Mouse (Mus musculus) cerebellum, adult 2 months (tissue): ENCODE measurements around the gene Frmd4a. TPM values are rescaled to one million over a fixed set of nuclear protein-coding genes. Genes with fewer than 3 reads are reported as not detected.

Experiments
- DNase-seq, 2 experiments: peaks; one replicate each; pipeline ENCODE4 v3.0.0; 2021
- H3K27ac ChIP-seq: fragments of 200-500 bp; 2 replicates; pipeline ENCODE4 v1.5.1; 2012; ENCODE audit warnings: low read length, control low read depth, inconsistent platforms; ENCODE audit not compliant: insufficient read depth
- H3K27me3 ChIP-seq: fragments of 200-500 bp; 2 replicates; pipeline ENCODE4 v1.6.1; 2012; ENCODE audit warnings: inconsistent platforms, mild to moderate bottlenecking, low read length, moderate library complexity; ENCODE audit not compliant: control insufficient read depth, insufficient read depth
- H3K4me1 ChIP-seq: fragments of 200-500 bp; 2 replicates; pipeline ENCODE4 v1.6.1; 2011; ENCODE audit warnings: low read length; ENCODE audit not compliant: control insufficient read depth, insufficient read depth
- H3K4me3 ChIP-seq: fragments of 200-500 bp; replicated peaks from 2 replicates; pipeline ENCODE3; 2011; ENCODE audit warnings: mild to moderate bottlenecking, low read depth, low read length, control low read depth; ENCODE audit not compliant: insufficient read depth
- CTCF ChIP-seq: fragments of 200-500 bp; IDR thresholded peaks from 2 replicates; pipeline ENCODE4 v1.5.1; 2011; ENCODE audit warnings: low read depth, mild to moderate bottlenecking, control low read depth, low read length, moderate library complexity, borderline replicate concordance; ENCODE audit not compliant: insufficient read depth
- POLR2A ChIP-seq: fragments of 200-500 bp; IDR thresholded peaks from 2 replicates; pipeline ENCODE4 v1.6.1; 2011; ENCODE audit warnings: low read length, control low read depth, borderline replicate concordance; ENCODE audit not compliant: insufficient read depth
- WGBS: fragments of 180-500 bp; shearing (Covaris S2); methylation state at CpG from one replicate; pipeline ENCODE4 v1.1.7; 2018; 5-methylcytosine and 5-hydroxymethylcytosine counted together
- polyA plus RNA-seq: library from polyadenylated mRNA; depleted of rRNA; stranded (reverse); fragments of >200 nt; gene quantifications from 2 replicates; pipeline ENCODE4 v1.2.3, GENCODE M21; 2012

The Frmd4a gene
- polyA plus RNA-seq, 1 experiment = 33.6 TPM

- Histone ChIP-seq H3K4me3 (no peak overlapping the region), H3K27ac (no peak overlapping the region), H3K4me1 (no peaks in the 10 kb centered on the region), H3K27me3 (no peaks in the 10 kb centered on the region)
- no peak for DNase-seq
- TF ChIP-seq CTCF (no peak), POLR2A (no peak)
- 93% methylated on average over 10 of the region's 10 CpGs for WGBS
These were observed 612.8 kb downstream of the Frmd4a start for GRCm38 (mm10) chr2:4630197-4630835.

DNA sequence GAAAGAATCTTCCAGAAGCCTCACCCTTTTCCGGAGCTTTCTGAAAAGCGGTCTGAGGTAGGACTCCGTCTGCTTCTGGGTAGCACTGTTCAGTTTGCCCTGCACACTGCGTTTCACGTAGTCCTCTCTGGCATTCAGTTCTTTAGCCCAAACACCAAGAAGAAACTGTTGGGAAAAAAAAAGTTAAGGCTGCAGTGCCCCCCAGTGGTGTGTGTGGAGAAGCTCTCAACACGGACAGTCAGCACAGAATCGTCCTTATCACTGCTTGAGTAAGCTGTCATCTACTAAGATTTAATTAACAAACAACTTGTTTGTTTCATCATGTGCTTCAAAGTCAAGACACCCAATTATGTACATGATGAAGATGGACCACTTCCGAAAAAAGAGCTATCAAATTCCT lies 618.3 kb downstream of the Frmd4a start:
- H3K27me3 ChIP-seq = no peaks in the 10 kb centered on the region
- 68% methylated on average over 8 of the region's 8 CpGs for WGBS
- H3K4me3 ChIP-seq = no peak overlapping the region
- no peak overlapping the region for H3K27ac ChIP-seq
- TF ChIP-seq POLR2A = no peak
- peak; percentile 48 for TF ChIP-seq CTCF
- no peak for DNase-seq
- no peaks in the 10 kb centered on the region for H3K4me1 ChIP-seq

GRCm38 (mm10) chr2:4636656-4637055 lies 619.1 kb downstream of the Frmd4a start:
- WGBS = 83% methylated on average over 7 of the region's 7 CpGs
- H3K27ac ChIP-seq = no peak overlapping the region
- no peak for TF ChIP-seq CTCF
- no peak for TF ChIP-seq POLR2A
- no peak for DNase-seq
- no peaks in the 10 kb centered on the region for H3K4me1 ChIP-seq
- H3K4me3 ChIP-seq = no peak overlapping the region
- H3K27me3 ChIP-seq = no peaks in the 10 kb centered on the region

GRCm38 (mm10) chr2:4638189-4638588 lies 620.7 kb downstream of the Frmd4a start:
- Histone ChIP-seq H3K4me1 (no peaks in the 10 kb centered on the region), H3K4me3 (no peak overlapping the region), H3K27ac (no peak overlapping the region), H3K27me3 (no peaks in the 10 kb centered on the region)
- 76% methylated on average over 3 of the region's 3 CpGs for WGBS
- DNase-seq = no peak
- no peak for TF ChIP-seq POLR2A
- TF ChIP-seq CTCF = no peak

- H3K27ac ChIP-seq = no peak overlapping the region
- no peaks in the 10 kb centered on the region for H3K27me3 ChIP-seq
- 79% methylated on average over 4 of the region's 4 CpGs for WGBS
- DNase-seq = no peak
- H3K4me3 ChIP-seq = no peak overlapping the region
- H3K4me1 ChIP-seq = peaks cover 5% of the 10 kb centered on the region
- TF ChIP-seq POLR2A (no peak), CTCF (no peak)
These were observed 627.5 kb downstream of the Frmd4a start for GRCm38 (mm10) chr2:4645066-4645465.

DNA sequence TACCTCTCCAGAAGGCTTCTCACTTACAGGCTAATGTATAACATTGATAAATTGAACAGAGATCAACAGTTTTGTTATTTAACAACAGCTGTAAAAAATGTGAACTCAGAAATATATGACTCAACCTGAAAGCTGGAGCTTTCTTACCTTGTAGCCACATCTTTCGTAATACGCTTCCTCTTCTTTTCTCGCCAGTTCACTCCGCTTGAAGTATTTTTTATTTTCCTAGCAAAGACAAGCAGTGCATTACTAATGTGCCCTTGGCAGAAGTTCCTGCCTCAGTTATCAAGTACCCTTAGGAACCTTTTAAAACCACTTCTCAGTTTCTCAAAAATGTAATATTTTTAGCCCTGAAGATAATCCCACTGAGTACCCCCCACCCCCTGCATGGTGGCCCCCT lies 630.6 kb downstream of the Frmd4a start:
- 48% methylated on average over 4 of the region's 4 CpGs for WGBS
- no peak for DNase-seq
- Histone ChIP-seq H3K4me3 (no peak overlapping the region), H3K27ac (no peak overlapping the region), H3K4me1 (peaks cover 6% of the 10 kb centered on the region), H3K27me3 (no peaks in the 10 kb centered on the region)
- TF ChIP-seq CTCF = no peak
- no peak for TF ChIP-seq POLR2A

GRCm38 (mm10) chr2:4649646-4650045 lies 632.1 kb downstream of the Frmd4a start:
- DNase-seq = no peak
- 97% methylated on average over 2 of the region's 2 CpGs for WGBS
- no peak overlapping the region for H3K4me3 ChIP-seq
- H3K27me3 ChIP-seq = no peaks in the 10 kb centered on the region
- H3K4me1 ChIP-seq = peaks cover 6% of the 10 kb centered on the region
- H3K27ac ChIP-seq = no peak overlapping the region
- TF ChIP-seq POLR2A (no peak), CTCF (no peak)

GRCm38 (mm10) chr2:4651500-4652285 lies 634.2 kb downstream of the Frmd4a start, which contains the start of gene Prpf18:
Gene Prpf18, minus strand, starts transcription at chr2:4652113.
- Histone ChIP-seq H3K27me3 (no peaks in the 10 kb centered on the region), H3K4me3 (peak within 1 kb of the TSS; percentile 97), H3K27ac (peak within 1 kb of the TSS; percentile 21; the same call in 1 of the 2 replicates), H3K4me1 (peaks cover 6% of the 10 kb centered on the region)
- WGBS = 1% methylated on average over 40 of the region's 40 CpGs
- peak; percentile 88 to 91 for DNase-seq
- TF ChIP-seq CTCF = peak; percentile 72; the same call in 1 of the 2 replicates
- TF ChIP-seq POLR2A = peak; percentile 74; the same call in 1 of the 2 replicates
